Mouse (Mus musculus): ENCODE measurements around the gene Eps8l2. TPM values are rescaled to one million over a fixed set of nuclear protein-coding genes. Genes with fewer than 3 reads are reported as not detected.

Eps8l2 gene
- polyA plus RNA-seq, 1 experiment from 2014 or later, result 1.4 TPM

Other genes starting within 250 kb of the Eps8l2 start
- 3.4 and 3.5 TPM in 2 replicates for gene Sigirr, start 238.3 kb upstream of the Eps8l2 start, polyA plus RNA-seq (2015; fragmentation: Nextera tagmentation; extraction: Ambion mirVana)
- 0.21 and 0.23 TPM in 2 replicates for gene Ano9, start 221.1 kb upstream of the Eps8l2 start, polyA plus RNA-seq (2015; fragmentation: Nextera tagmentation; extraction: Ambion mirVana)
- 57.9 and 66.4 TPM in 2 replicates for gene Ptdss2, start 216.5 kb upstream of the Eps8l2 start, polyA plus RNA-seq (2015; fragmentation: Nextera tagmentation; extraction: Ambion mirVana)
- 92.2 and 102 TPM in 2 replicates for gene Rnh1, start 166.0 kb upstream of the Eps8l2 start, polyA plus RNA-seq (2015; fragmentation: Nextera tagmentation; extraction: Ambion mirVana)
- gene Hras, start 144.9 kb upstream of the Eps8l2 start, polyA plus RNA-seq (2015; fragmentation: Nextera tagmentation; extraction: Ambion mirVana), result 67.5 and 90.7 TPM in 2 replicates
- gene Lrrc56, start 144.7 kb upstream of the Eps8l2 start, polyA plus RNA-seq (2015; fragmentation: Nextera tagmentation; extraction: Ambion mirVana), result 3.1 and 3.3 TPM in 2 replicates
- 0.56 and 0.72 TPM in 2 replicates for gene Lmntd2, start 124.8 kb upstream of the Eps8l2 start, polyA plus RNA-seq (2015; fragmentation: Nextera tagmentation; extraction: Ambion mirVana)
- gene Rassf7, start 123.0 kb upstream of the Eps8l2 start, polyA plus RNA-seq (2015; fragmentation: Nextera tagmentation; extraction: Ambion mirVana), result 15.1 and 15.3 TPM in 2 replicates
- 43.5 and 46.2 TPM in 2 replicates for gene Phrf1, start 110.1 kb upstream of the Eps8l2 start, polyA plus RNA-seq (2015; fragmentation: Nextera tagmentation; extraction: Ambion mirVana)
- 3.4 and 4.2 TPM in 2 replicates for gene Irf7, start 72.4 kb upstream of the Eps8l2 start, polyA plus RNA-seq (2015; fragmentation: Nextera tagmentation; extraction: Ambion mirVana)
- not detected in 2 replicates for gene Cdhr5, start 62.1 kb upstream of the Eps8l2 start, polyA plus RNA-seq (2015; fragmentation: Nextera tagmentation; extraction: Ambion mirVana)
- gene Sct, start 59.7 kb upstream of the Eps8l2 start, polyA plus RNA-seq (2015; fragmentation: Nextera tagmentation; extraction: Ambion mirVana), result 0.88 and 1.5 TPM in 2 replicates
- 0.05 TPM in 1 of 2 replicates, not detected in the other for gene Drd4, start 46.9 kb upstream of the Eps8l2 start, polyA plus RNA-seq (2015; fragmentation: Nextera tagmentation; extraction: Ambion mirVana)
- 35.5 and 37.4 TPM in 2 replicates for gene Deaf1, start 11.2 kb upstream of the Eps8l2 start, polyA plus RNA-seq (2015; fragmentation: Nextera tagmentation; extraction: Ambion mirVana)
- gene Tmem80, start 11.1 kb upstream of the Eps8l2 start, polyA plus RNA-seq (2015; fragmentation: Nextera tagmentation; extraction: Ambion mirVana), result 33.2 and 39.9 TPM in 2 replicates
- 248 and 250 TPM in 2 replicates for gene Taldo1, start 53.3 kb downstream of the Eps8l2 start, polyA plus RNA-seq (2015; fragmentation: Nextera tagmentation; extraction: Ambion mirVana)
- 27.0 and 29.9 TPM in 2 replicates for gene Gatd1, start 75.3 kb downstream of the Eps8l2 start, polyA plus RNA-seq (2015; fragmentation: Nextera tagmentation; extraction: Ambion mirVana)
- gene Cend1, start 90.6 kb downstream of the Eps8l2 start, polyA plus RNA-seq (2015; fragmentation: Nextera tagmentation; extraction: Ambion mirVana), result 8.1 and 9.8 TPM in 2 replicates
- 17.3 and 19.1 TPM in 2 replicates for gene Slc25a22, start 99.0 kb downstream of the Eps8l2 start, polyA plus RNA-seq (2015; fragmentation: Nextera tagmentation; extraction: Ambion mirVana)
- 8.1 and 9.4 TPM in 2 replicates for gene Pidd1, start 105.1 kb downstream of the Eps8l2 start, polyA plus RNA-seq (2015; fragmentation: Nextera tagmentation; extraction: Ambion mirVana)
- 871 and 874 TPM in 2 replicates for gene Rplp2, start 108.5 kb downstream of the Eps8l2 start, polyA plus RNA-seq (2015; fragmentation: Nextera tagmentation; extraction: Ambion mirVana)
- 42.6 and 45.7 TPM in 2 replicates for gene Pnpla2, start 116.3 kb downstream of the Eps8l2 start, polyA plus RNA-seq (2015; fragmentation: Nextera tagmentation; extraction: Ambion mirVana)
- 20.2 and 23.0 TPM in 2 replicates for gene Cracr2b, start 122.2 kb downstream of the Eps8l2 start, polyA plus RNA-seq (2015; fragmentation: Nextera tagmentation; extraction: Ambion mirVana)
- gene Cd151, start 128.5 kb downstream of the Eps8l2 start, polyA plus RNA-seq (2015; fragmentation: Nextera tagmentation; extraction: Ambion mirVana), result 28.5 and 31.4 TPM in 2 replicates
- 67.3 and 76.3 TPM in 2 replicates for gene Polr2l, start 136.3 kb downstream of the Eps8l2 start, polyA plus RNA-seq (2015; fragmentation: Nextera tagmentation; extraction: Ambion mirVana)
- gene Tspan4, start 136.4 kb downstream of the Eps8l2 start, polyA plus RNA-seq (2015; fragmentation: Nextera tagmentation; extraction: Ambion mirVana), result 64.5 and 68.8 TPM in 2 replicates
- 36.3 TPM in 2 replicates for gene Chid1, start 201.0 kb downstream of the Eps8l2 start, polyA plus RNA-seq (2015; fragmentation: Nextera tagmentation; extraction: Ambion mirVana)
- 50.8 and 54.8 TPM in 2 replicates for gene Ap2a2, start 223.3 kb downstream of the Eps8l2 start, polyA plus RNA-seq (2015; fragmentation: Nextera tagmentation; extraction: Ambion mirVana)